Mouse (Mus musculus): Measurements from ENCODE around the gene Gmps.

Gene Gmps

DNA sequence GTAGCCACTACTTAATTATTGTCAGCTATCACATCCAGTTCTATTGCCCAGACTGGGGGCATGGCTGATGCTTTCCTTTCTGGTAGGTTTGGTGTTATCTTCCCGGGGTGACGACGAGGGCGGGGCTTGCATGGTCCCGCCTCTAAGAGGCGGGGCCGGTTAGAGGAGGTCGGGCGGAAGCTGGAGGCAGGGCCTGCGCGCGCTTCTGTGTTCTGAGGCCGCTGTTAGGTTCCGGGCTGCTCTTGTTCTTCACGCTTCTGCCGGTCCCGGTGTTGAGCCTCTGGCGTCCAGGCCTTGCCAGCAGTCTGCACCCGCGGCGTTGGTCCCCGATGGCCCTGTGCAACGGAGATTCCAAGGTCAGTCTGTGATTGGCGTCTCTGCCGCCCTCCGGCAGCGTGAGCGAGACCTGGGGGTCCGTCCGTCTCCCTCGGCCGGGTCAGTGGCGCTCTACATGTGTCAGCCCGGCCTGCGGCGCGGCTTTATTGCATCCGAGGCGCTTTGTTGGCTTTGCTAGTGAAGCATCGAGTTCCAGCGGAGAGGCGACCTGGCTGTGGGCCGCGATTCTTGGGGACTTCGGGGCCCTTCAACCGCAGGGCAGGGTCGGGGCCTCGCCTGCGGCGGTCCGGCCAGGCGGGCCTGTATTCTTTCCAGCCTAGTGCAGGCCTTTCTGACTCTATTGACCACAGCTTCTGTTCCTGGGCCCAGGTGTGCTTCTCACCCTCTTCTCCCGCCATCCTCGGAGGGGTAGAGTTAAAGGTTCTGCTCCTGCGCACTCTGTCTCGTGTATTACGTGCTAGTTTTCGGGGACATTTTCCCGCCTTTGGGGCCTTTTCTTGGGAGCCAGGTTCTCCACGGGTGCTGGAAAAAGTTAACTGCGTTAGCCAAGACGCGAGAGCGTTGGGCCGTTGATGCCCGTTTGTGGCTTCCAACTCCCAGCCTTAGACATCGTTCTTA, at the start of gene Gmps:
TSS of gene Gmps (plus strand) at position 152 of the 954 bp plus-strand sequence.
- DNase-seq (ENCODE audit: low read depth, low spot score) = peak; percentile 97

DNA sequence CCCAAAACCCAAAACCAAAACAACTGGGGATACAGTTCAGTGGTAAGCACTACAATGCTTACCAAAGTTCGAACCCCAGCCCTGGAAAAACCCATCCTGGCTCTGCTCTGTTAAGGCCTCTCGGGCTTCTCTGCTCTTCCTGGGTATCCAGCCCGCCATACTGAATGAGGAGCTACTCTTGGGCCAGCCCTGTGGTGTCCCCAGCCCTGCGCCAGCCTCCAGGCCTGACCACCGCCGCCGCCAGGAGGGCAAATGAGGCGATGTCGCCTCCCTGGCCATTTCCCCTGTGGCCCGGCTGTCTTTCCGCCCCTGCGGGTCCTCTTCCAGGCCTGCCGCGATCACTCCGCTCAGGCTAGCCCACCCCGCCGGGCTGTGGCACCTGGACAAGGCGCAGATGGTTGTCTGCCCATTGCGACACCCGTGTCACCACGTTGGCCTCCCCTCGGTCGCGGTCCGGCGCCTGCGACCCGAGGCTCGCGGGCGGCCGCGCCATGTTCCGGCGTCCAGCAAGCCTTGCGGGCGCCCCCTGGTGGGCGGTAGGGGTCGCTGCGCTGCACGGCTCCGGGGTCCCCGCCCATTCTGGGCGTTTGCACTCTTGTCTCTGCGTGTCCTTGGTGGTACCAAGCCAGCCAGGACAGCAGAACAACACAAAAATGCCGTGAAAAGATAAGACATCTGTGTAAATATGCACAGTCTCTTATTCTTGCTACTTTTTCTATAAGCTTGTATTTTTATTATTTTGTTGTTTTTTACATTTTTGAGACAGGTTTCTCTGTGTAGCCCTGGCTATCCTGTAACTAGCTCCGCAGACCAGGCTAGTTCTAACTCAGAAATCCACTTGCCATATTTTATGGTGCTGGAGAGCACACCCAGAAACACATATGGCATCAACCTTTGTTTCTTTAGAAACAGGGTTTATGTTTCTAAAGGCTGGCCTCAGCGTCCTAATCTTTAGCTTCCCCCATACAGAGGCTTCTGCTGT, 46.7 kb upstream of the Gmps start, which contains the start of gene E130311K13Rik:
TSS of gene E130311K13Rik (minus strand) at position 595 of the 982 bp plus-strand sequence.
- DNase-seq (ENCODE audit: low read depth, low spot score) = peak; percentile 84

DNA sequence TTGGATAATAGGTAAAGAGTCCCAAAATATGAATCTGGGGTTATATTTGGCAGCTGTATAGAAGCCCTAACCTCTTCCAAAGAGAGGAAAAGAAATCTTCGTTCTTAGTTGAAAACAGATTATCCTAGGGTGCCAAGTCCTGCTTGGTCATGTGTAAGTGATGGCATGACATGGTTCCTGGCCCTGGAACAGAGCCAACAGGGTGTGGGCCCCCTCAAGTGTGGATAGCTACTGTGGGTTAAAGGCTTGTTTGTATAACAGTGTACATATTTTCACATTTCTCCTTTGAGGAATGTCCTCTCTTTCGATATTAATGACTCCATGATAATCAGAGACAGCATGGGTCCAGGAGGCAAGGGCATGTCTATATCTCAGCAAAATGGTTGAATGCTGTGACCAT, 37.0 kb upstream of the Gmps start:
- DNase-seq (ENCODE audit: low read depth, low spot score) = no peak

DNA sequence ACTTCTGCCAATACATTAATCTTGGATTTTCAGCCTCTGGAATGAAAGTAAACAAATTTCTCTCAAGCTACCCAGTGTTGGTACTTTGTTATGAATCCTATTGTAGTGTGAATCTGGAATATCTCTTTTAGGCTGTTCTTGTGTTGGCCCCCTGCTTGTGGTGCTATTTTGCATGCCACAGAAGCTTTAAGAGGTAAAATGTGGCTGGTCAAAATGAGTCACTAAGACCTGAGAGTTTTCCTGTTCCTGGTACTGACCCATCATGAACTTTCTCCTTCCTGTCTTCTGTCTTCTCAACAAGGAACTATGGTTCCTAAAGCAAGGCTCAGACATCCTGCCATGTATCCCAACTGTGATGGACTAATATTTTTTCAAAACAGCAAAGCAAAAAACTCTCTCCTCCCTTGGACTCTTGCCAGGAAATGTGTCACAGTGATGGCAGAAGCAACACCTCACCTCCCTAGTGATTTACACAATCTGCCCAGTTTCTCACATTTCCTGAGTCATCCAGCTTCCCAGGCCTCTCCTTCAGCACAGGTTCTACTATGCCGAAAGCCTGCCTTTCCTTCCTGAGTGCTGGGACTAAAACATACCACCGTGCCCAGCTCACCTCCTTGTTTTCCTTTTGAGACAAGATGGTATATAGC, 34.6 kb upstream of the Gmps start:
- DNase-seq (ENCODE audit: low read depth, low spot score) = no peak

DNA sequence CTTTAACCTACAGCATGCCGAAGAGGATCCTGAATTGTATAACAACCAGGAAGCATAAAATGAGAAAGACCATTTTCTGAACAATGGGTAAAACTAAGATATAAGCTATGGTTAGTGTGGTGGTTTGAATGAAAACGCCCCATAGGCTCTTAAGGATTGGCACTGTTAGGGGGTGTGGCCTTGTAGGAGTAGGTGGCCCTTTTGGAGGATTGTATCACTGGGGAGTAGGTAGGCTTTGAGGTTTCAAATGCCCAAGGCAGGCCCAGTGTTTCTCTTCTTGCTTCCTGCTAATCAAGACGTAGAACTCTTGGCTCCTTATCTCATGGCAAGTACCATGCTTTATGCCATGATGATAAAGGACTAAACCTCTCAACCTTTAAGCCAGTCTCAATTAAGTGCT, 26.1 kb upstream of the Gmps start:
- no peak for DNase-seq (ENCODE audit: low read depth, low spot score)

DNA sequence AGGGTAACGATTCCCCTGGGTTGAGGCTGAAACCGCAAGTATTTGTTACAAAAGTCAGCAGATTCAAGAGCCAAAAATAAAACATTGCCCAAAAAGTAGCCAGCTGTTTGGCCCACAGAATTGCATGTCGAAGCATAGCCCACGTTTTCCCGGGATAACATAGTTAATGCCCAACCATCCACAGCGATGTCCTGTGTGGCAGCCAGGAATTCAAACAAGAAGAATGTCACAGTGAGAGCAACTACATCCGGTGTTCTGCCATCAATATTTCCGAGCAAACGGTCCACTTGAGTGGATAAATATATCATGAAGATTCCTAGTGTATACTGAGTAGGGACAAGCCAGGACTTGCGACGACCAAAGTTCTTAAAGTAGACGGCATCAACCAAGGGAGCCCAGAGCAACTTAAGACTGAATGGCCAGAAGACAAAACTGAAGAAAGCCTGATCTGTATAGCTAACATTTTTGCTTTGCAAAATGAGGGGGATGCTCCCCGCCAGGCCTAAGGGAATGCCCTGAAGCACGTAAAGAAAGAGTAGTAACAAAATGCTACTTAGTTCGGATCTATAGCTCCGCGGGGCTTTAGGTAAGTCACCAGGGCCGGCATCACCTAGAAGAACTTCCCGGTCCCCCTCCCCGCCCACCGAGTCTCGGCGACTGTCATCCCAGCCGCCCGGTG, 12.3 kb upstream of the Gmps start:
- DNase-seq (ENCODE audit: low read depth, low spot score) = peak; percentile 28

DNA sequence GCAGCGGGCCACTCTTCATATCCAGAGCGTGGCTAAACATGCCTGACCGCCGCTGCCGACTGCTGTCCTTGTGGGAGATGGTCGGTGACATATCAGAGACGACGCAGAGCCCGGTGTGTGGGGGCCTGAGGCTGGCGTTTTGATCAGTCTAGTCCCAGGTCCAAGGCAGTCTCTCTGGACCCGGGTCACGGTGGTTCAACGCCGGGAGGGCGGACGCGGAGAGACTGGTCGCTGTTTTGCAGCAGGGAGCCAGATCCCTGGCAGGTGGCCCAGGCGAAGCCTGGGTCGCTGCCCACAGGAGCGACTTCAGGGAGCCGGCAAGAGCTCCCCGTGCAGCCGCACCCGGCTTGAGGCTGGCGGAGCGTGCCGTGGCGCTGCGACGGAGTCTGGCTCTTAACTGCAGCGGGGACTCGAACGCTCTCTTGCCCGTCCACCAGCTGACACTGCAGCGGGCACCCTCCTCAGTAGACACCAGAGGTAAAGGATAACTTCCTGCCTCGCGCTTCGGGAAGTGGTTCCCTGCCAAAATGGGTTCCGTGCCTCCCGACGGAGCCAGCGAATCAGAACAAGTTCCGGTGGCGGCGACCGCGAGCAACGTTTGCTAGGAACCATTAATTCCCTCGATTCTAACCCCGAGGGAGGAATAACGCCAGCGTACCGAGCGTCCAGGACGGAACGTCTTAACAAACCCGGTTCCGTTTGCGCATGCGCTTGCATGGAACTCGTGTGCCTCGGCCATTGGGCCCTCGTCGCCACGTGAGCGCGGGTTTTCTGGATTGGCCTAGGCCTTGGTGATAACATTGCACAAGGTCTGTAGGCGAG, 11.6 kb upstream of the Gmps start, which contains the start of gene Slc33a1:
TSS of gene Slc33a1 (minus strand) at position 669 of the 822 bp plus-strand sequence.
- peak; percentile 99 for DNase-seq (ENCODE audit: low read depth, low spot score)

DNA sequence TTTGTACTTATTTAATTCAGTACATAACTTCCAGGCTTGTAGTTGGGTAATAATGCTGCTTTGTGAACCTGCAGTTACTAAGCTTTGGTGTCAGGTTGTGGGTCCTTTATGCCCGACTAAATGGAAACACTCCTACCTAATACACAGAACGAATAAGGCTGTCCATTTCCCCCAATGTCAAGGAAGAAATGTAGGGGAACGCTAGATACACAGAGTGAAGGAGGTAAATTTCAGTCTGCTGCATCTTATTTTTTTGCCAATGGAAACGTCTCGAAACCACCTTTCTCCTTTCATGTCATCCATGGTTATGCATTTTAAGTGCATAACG, 11.0 kb upstream of the Gmps start:
- no peak for DNase-seq (ENCODE audit: low read depth, low spot score)

DNA sequence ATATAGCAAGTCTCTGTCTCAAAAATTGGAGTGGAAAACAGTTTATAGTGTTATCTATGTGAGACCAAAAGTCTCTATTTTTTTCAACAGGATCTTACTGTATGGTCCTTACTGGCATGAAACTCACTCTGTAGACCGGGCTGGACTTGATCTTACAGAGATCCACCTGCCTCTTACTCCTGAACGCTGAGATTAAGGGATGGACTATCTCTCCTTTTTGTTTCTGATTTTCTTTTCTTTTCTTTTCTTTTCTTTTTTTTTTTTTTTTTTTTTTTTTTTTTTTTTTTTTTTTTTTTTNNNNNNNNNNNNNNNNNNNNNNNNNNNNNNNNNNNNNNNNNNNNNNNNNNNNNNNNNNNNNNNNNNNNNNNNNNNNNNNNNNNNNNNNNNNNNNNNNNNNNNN, 10.0 kb upstream of the Gmps start:
- no peak for DNase-seq (ENCODE audit: low read depth, low spot score)

DNA sequence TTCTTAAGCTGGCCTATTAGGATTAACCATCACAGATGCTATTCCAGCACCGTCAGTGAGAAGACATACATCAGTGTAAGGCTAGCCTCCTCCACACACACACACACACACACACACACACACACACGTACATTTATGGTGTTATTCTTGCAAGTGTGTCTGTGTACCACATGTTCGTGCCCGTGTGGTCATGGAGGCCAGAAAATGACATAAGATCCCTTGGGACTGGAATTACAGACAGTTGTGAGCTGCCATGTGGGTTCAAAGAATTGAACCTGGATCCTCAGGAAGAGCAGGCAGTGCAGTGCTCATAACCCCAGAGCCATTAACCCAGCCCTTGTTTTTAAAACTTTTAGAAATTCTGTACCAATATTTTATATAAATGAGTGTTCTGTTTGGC, 2.0 kb downstream of the Gmps start:
- no peak for DNase-seq (ENCODE audit: low read depth, low spot score)

DNA sequence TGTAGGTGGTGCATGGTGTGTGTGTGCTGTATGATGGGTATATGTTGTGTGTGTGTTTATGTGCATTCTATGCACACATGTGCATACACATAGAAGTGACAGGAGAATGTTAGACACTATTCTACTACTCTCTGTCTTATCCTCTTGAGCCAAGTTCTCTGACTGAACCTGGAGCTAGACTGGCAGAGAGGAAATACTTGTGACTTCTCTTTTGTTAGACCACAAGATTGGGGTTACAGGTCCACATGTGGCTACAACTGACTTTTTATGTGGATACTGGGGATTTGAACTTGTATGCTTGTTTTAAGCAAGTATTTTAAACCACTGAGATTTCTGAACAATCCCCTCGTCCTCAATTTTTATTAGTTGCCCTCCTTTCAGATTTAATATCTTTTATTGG, 10.8 kb downstream of the Gmps start:
- no peak for DNase-seq (ENCODE audit: low read depth, low spot score)

DNA sequence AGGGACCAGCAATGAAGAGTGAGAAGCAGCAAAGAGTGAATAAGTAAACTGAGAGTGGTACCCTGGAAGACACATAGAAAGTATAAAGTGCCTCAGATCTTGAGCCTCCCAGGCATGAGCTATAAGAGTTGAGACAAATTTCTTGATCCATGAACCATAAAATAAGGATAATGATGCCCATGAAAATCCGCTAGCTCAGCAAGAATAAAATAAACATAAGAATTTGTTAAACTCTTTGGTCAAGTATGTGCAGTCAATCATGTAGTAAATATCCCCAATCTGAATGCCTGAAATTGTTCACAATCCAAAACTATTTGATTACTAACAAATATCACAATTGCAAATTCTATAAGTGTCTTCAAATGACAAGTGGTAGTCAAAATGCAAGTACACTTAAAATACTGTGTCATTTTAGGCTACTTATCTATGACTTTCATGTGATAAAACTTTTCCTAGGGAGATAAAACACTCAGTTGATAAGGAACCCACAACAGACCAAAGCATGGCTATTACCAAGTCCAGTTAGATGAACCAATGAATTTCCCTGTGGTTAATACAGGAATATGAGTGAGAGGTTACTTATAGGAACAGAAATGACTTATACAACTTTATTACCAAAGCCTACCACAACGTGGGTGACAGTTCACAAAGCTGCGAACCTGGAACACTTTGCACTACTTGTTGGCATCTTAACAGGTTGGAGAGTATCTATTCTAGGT, 13.0 kb downstream of the Gmps start:
- no peak for DNase-seq (ENCODE audit: low read depth, low spot score)

DNA sequence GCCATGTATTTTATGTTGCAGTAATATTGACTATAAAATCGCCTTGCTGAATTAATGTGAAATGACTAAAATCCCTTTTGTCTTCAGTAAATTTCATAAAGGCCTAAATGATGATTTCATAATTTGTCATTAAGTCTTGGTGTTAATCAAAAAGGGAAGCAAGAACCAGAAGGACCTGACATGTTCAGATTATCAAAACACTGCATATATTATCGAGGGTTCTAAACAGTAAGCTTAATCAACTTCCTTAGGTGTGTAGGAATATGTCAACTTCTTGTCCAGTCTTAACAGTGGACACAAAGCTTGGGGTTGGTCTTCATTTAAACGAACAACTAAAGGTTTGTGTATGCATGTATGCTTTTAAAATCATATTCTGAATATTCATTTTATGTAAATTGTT, 45.5 kb downstream of the Gmps start:
- DNase-seq (ENCODE audit: low read depth, low spot score) = no peak

DNA sequence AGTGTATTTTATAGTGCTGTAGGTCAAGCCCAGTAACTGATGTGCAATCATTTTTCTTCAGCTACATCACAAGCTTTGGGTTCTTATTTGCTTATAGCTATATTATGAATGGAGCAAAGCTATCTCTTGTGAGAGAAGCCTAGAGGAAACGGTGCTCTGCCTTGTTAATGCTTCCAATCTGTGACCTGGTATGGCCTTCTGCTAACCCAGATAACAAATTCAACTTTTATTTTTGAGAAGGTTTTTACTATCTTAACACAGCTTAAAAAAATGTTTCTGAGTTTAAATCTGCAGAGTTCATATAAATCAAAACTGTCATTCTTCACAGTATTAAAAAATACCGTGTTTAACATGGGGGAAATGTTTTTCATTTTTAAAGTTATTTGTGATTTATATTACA, 46.0 kb downstream of the Gmps start:
- no peak for DNase-seq (ENCODE audit: low read depth, low spot score)

DNA sequence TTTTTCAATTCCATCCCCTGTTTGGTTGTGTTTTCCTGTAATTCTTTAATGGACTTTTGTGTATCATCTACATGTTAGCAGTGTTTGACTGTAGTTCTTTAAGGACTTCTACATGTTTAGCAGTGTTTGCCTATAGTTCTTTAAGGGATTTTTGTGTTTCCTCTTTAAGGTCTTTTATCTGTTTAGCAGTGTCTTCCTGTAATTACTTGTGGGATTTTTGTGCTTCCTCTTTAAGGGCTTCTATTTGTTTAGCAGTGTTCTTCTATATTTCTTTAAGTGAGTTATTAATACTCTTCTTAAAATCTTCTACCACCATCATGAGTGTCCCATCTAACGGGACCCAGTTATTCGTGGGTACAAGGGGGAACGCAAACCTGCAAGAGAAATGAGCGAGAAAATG, 53.9 kb downstream of the Gmps start:
- DNase-seq (ENCODE audit: low read depth, low spot score) = no peak

DNA sequence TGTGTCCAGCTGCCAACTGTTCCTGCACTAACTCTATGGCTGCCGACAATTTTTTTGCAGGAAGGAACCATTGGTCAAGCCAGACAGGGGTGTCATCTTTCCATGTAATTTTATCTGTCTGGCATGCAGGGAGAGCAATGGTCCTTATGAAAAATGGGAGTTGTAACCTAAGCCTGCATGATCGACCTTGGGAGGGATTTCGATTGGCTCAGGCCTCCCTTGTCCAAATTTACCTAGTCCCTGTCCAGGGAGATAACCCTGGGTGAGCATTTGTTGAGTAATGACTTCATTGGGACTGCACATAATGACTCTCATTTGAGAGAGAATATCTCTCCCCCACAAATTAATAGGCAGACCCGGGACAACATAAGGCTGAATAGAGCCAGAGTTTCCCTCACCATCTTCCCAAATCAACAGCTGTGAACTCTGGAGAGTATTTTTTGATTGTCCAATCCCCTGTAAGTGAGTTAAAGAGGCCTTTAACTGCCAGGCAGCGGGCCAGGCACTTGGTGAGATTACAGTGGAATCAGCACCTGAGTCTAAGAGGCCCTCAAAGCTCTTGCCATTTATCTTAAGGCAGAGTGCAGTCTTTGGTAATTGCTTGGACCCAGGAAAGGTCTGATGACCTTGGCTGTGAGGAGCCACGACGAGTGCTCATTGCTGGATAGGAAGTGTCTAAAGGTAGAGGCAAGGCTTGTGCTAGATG, 62.4 kb downstream of the Gmps start:
- no peak for DNase-seq (ENCODE audit: low read depth, low spot score)

DNA sequence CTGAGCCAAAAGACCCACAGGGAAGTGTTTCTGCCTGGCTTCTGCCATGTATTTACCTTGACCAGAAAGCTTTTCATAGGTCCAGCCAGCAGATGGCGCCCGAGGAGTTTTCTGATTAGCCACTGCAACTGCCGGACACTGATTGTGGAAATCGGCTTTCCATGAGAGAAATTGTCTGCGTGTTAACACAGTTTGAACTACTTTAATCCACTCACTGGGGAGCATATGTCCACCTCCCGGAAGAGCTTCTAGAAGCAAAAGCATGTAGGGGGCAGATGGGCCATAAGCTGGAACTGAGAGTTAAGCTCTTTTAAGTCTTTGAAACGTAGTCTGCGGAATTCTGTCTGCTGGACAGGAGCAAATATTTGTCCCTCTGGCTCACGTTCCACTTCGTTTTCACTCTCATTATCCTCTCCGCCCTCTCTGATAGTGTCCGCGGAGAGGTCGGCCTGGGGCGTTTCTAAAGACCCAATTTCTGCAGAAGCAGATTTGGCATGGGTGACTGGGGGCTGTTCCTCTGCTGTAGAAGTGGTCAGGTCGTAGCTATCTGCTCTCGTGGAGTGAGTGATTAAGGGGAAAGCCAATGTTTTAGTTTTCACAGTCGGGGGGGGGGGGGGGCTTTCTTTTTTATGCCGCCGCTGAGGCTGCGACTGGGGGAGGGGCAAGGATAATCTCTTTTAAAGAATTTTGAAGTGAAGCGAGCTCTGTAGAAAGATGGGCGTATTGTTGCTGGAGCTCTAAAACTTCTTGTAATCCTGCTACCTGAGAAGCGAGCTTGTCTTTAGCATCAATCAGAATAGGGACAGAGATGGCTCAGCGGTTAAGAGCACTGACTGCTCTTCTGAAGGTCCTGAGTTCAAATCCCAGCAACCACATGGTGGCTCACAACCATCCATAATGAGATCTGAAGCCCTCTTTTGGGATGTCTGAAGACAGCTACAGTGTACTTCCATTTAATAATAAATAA, 64.2 kb downstream of the Gmps start:
- peak; percentile 43 for DNase-seq (ENCODE audit: low read depth, low spot score)
